Mouse (Mus musculus): Measurements from ENCODE around the gene Pdzd2.

- TF ChIP-seq CTCF (IDR thresholded peaks at IDR 0.05; ENCODE audit: control insufficient read depth, insufficient read depth, low read length) = no peak
- no peak for TF ChIP-seq POLR2A (IDR thresholded peaks at IDR 0.05; ENCODE audit: borderline replicate concordance, control insufficient read depth, low read depth, low read length)
These were observed 377.6 kb downstream of the Pdzd2 start for GRCm38 (mm10) chr15:12362001-12362700.

Data from bone marrow, adult 2 months (tissue).